Mouse (Mus musculus): ENCODE measurements around the gene Uts2. TPM values are rescaled to one million over a fixed set of nuclear protein-coding genes. Genes with fewer than 3 reads are reported as not detected.

Uts2 gene
- polyA plus RNA-seq (2014; fragmentation: Nextera tagmentation; extraction: Ambion mirVana) = not detected in 2 replicates

DNA sequence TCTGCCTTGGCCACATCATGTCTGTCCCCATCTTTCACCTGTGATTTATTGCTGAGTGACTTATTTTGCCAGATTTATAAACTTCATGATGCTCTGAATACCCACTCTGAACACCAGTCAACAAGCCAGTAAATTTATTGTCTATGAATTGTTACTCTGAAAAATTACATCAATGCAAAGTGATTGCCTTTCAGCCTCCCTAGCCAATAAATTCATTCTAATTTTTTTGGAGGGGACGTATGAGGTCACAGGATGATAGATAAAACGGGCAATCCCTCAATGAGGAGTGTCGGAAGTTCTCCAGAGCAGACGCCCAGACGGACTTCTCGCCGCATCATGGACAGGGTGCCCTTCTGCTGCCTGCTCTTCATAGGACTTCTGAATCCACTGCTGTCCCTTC lies at the start of gene Uts2:
Gene Uts2, plus strand, starts transcription at position 301 of the 400 bp plus-strand sequence.
- WGBS = 90% methylated on average over 7 of the region's 7 CpGs
- H3K4me1 ChIP-seq (replicated peaks; ENCODE audit: control insufficient read depth, insufficient read depth, low read length) = no peaks in the 10 kb centered on the region
- ATAC-seq (ENCODE audit: low FRiP score) (no peak), DNase-seq (ENCODE audit: low spot score) (no peak)
- no peak within 1 kb of the TSS for H3K4me3 ChIP-seq (ENCODE audit: low read depth, low read length)
- H3K27me3 ChIP-seq (ENCODE audit: control insufficient read depth, insufficient read depth, low read length) = no peaks in the 10 kb centered on the region
- H3K27ac ChIP-seq (ENCODE audit: low read depth, low read length) = no peak within 1 kb of the TSS
- no peaks in the 10 kb centered on the region for H3K36me3 ChIP-seq (ENCODE audit: control insufficient read depth, insufficient read depth, low read length)
- H3K9me3 ChIP-seq (ENCODE audit: control insufficient read depth, low read length) = no peaks in the 10 kb centered on the region
- H3K4me2 ChIP-seq (replicated peaks; ENCODE audit: low read depth, low read length) = no peak within 1 kb of the TSS
- H3K9ac ChIP-seq (ENCODE audit: low read depth, low read length) = no peak within 1 kb of the TSS

DNA sequence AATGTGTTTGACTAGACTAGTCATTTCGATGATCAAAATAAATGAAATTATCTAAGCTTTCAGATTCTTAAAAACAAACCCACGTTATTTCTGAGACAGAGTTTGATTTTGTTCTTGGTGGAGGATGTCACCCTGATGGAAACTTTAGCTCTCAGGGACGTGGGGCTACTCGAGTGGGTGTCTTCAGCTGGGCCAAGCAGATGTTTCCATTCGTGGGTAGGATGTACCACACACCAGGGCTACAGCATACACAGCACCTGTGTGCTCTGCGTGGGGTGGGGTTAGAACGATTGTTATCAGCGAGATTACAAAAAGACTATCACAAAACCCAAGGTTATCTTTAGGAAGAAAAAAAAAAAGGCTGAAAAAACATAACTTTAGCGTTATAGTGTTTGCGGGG lies 45.9 kb upstream of the Uts2 start:
- H3K27me3 ChIP-seq (ENCODE audit: control insufficient read depth, insufficient read depth, low read length) = no peaks in the 10 kb centered on the region
- 88% methylated on average over 10 of the region's 10 CpGs for WGBS
- no peaks in the 10 kb centered on the region for H3K4me1 ChIP-seq (replicated peaks; ENCODE audit: control insufficient read depth, insufficient read depth, low read length)
- H3K4me3 ChIP-seq (ENCODE audit: low read depth, low read length) = no peak overlapping the region
- ATAC-seq (ENCODE audit: low FRiP score) (no peak), DNase-seq (ENCODE audit: low spot score) (no peak)
- H3K4me2 ChIP-seq (replicated peaks; ENCODE audit: low read depth, low read length) = no peak overlapping the region
- no peak overlapping the region for H3K9ac ChIP-seq (ENCODE audit: low read depth, low read length)
- H3K9me3 ChIP-seq (ENCODE audit: control insufficient read depth, low read length) = no peaks in the 10 kb centered on the region
- no peaks in the 10 kb centered on the region for H3K36me3 ChIP-seq (ENCODE audit: control insufficient read depth, insufficient read depth, low read length)
- no peak overlapping the region for H3K27ac ChIP-seq (ENCODE audit: low read depth, low read length)

DNA sequence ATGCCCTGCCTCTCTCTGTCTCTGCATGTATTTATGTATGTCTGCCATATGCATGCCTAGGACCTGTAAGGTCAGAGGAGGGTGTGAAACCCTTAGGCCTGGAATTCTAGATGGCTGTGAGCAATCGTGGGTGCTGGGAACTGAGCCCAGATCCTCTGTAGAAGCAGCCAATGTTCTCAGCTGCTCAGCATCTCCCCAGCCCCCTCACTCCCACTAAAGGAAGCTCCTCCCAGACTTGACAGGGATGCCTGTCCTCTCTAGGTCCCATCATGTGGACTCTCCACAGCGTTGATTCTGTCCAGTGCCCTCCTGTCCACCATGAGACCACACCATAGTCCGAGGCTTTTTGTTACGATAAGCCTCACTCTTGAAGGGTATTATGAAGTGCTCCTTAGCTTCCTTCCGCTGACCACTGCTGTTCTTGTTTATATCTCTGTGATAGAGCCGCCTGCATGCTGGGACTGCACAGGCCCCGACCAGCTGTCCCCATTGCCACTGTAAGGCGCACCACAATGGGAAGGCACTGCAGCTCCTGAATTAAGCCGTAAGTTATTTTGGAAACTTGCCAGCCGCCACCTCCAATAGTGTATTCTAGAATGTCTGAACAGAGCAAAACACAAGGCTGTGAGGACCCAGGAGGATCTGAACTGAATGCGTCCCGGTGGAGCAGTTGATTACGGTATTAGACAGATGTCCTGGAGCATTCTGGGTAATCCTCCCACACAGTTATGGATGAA lies 40.4 kb upstream of the Uts2 start:
- no peak for ATAC-seq (ENCODE audit: low FRiP score)

DNA sequence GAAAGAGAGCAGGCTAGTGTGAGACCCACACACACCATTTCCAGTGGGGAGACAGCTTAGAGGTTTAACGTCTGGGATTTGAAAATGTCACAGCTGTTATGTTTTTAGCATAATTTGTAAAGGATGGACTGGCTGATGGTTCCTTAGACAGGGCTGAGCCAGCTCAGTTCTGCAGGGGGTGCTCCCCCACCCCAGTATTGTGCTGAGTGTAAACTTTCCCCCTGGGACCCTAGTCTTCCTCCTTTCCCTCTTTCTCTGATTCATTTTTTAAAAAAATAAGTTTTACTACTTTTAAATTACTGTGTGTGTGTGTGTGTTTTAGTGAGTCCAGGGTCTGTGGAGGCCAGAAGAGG lies 39.8 kb upstream of the Uts2 start:
- ATAC-seq (ENCODE audit: low FRiP score) (no peak), DNase-seq (ENCODE audit: low spot score) (no peak)
- Histone ChIP-seq H3K4me3 (ENCODE audit: low read depth, low read length) (no peak overlapping the region), H3K4me2 (replicated peaks; ENCODE audit: low read depth, low read length) (no peak overlapping the region), H3K9ac (ENCODE audit: low read depth, low read length) (no peak overlapping the region), H3K9me3 (ENCODE audit: control insufficient read depth, low read length) (no peaks in the 10 kb centered on the region), H3K27me3 (ENCODE audit: control insufficient read depth, insufficient read depth, low read length) (no peaks in the 10 kb centered on the region), H3K36me3 (ENCODE audit: control insufficient read depth, insufficient read depth, low read length) (no peaks in the 10 kb centered on the region), H3K4me1 (replicated peaks; ENCODE audit: control insufficient read depth, insufficient read depth, low read length) (no peaks in the 10 kb centered on the region), H3K27ac (ENCODE audit: low read depth, low read length) (no peak overlapping the region)
- WGBS = 76% methylated on average over 1 of the region's 1 CpGs

More for the DNA sequence above, 40.4 kb upstream of the Uts2 start:
- Histone ChIP-seq H3K4me3 (ENCODE audit: low read depth, low read length) (no peak overlapping the region), H3K36me3 (ENCODE audit: control insufficient read depth, insufficient read depth, low read length) (no peaks in the 10 kb centered on the region), H3K9me3 (ENCODE audit: control insufficient read depth, low read length) (no peaks in the 10 kb centered on the region), H3K9ac (ENCODE audit: low read depth, low read length) (no peak overlapping the region), H3K4me2 (replicated peaks; ENCODE audit: low read depth, low read length) (no peak overlapping the region), H3K4me1 (replicated peaks; ENCODE audit: control insufficient read depth, insufficient read depth, low read length) (no peaks in the 10 kb centered on the region), H3K27me3 (ENCODE audit: control insufficient read depth, insufficient read depth, low read length) (no peaks in the 10 kb centered on the region), H3K27ac (ENCODE audit: low read depth, low read length) (no peak overlapping the region)
- WGBS = 82% methylated on average over 13 of the region's 13 CpGs
- DNase-seq (ENCODE audit: low spot score) = no peak

DNA sequence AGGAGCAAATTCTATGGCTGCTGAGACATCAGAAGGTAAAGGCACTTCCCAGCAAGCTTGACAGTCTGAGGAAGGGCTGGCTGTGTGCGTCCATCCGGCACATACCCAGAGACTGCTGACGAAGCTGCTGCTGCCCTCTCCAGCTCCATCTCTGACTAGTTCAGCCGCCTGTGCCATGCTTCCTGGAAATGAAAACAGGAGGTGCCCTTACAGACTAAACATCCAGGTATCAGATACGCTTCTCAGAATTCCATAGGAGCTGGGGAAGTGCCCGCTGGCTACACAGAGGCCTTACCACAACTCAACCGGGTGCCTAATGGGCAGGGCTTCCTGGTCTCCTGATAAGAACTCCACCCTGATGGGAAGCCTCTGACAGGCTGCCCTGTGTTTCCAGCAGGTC lies 38.4 kb upstream of the Uts2 start:
- Histone ChIP-seq H3K27me3 (ENCODE audit: control insufficient read depth, insufficient read depth, low read length) (no peaks in the 10 kb centered on the region), H3K36me3 (ENCODE audit: control insufficient read depth, insufficient read depth, low read length) (no peaks in the 10 kb centered on the region), H3K27ac (ENCODE audit: low read depth, low read length) (no peak overlapping the region), H3K4me2 (replicated peaks; ENCODE audit: low read depth, low read length) (no peak overlapping the region), H3K4me3 (ENCODE audit: low read depth, low read length) (no peak overlapping the region), H3K9ac (ENCODE audit: low read depth, low read length) (no peak overlapping the region), H3K4me1 (replicated peaks; ENCODE audit: control insufficient read depth, insufficient read depth, low read length) (no peaks in the 10 kb centered on the region), H3K9me3 (ENCODE audit: control insufficient read depth, low read length) (no peaks in the 10 kb centered on the region)
- DNase-seq (ENCODE audit: low spot score) (no peak), ATAC-seq (ENCODE audit: low FRiP score) (no peak)
- WGBS = 77% methylated on average over 7 of the region's 7 CpGs

DNA sequence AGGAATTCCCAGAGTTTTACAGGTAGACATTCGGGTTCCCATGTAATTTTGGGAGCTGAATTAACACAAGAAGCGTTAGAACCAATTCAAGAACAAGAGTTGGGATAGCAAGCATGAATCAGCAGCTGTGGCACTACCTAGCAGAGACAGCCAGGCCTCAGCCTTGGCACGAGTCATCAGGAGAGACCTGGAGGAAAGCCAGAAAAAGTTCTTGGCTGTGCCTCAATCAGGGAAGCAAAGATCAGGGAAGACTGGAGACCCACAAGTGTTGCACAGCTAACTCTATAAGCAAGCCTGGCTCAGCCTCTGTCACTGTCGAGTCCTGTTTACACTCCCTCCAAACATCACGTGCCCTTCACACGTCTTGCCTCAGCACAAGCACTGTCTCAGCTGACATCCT lies 34.7 kb upstream of the Uts2 start:
- Histone ChIP-seq H3K9me3 (ENCODE audit: control insufficient read depth, low read length) (no peaks in the 10 kb centered on the region), H3K4me3 (ENCODE audit: low read depth, low read length) (no peak overlapping the region), H3K4me2 (replicated peaks; ENCODE audit: low read depth, low read length) (no peak overlapping the region), H3K36me3 (ENCODE audit: control insufficient read depth, insufficient read depth, low read length) (no peaks in the 10 kb centered on the region), H3K27ac (ENCODE audit: low read depth, low read length) (no peak overlapping the region), H3K9ac (ENCODE audit: low read depth, low read length) (no peak overlapping the region), H3K4me1 (replicated peaks; ENCODE audit: control insufficient read depth, insufficient read depth, low read length) (no peaks in the 10 kb centered on the region), H3K27me3 (ENCODE audit: control insufficient read depth, insufficient read depth, low read length) (no peaks in the 10 kb centered on the region)
- 75% methylated on average over 6 of the region's 6 CpGs for WGBS
- ATAC-seq (ENCODE audit: low FRiP score) (no peak), DNase-seq (ENCODE audit: low spot score) (no peak)

DNA sequence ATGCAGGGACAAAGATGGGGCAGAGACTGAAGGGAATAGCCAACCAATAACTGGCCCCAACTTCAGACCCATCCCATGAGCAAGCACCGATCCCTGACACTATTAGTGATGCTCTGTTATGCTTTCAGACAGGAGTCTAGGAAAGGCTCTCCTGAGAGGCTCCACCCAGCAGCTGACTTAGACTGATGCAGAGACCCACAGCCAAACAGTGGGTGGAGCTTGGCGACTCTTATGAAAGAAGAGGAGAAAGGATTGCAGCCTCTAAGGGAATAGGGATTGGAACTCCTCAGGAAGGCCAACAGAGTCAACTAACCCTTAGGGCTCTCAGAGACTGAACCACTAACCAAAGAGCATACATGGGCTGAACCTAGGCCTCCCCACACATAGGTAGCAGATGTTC lies 33.2 kb upstream of the Uts2 start:
- H3K9me3 ChIP-seq (ENCODE audit: control insufficient read depth, low read length) = no peaks in the 10 kb centered on the region
- no peak overlapping the region for H3K27ac ChIP-seq (ENCODE audit: low read depth, low read length)
- 87% methylated on average over 2 of the region's 2 CpGs for WGBS
- no peak overlapping the region for H3K4me3 ChIP-seq (ENCODE audit: low read depth, low read length)
- H3K9ac ChIP-seq (ENCODE audit: low read depth, low read length) = no peak overlapping the region
- no peak overlapping the region for H3K4me2 ChIP-seq (replicated peaks; ENCODE audit: low read depth, low read length)
- no peaks in the 10 kb centered on the region for H3K27me3 ChIP-seq (ENCODE audit: control insufficient read depth, insufficient read depth, low read length)
- ATAC-seq (ENCODE audit: low FRiP score) (no peak), DNase-seq (ENCODE audit: low spot score) (no peak)
- H3K4me1 ChIP-seq (replicated peaks; ENCODE audit: control insufficient read depth, insufficient read depth, low read length) = no peaks in the 10 kb centered on the region
- no peaks in the 10 kb centered on the region for H3K36me3 ChIP-seq (ENCODE audit: control insufficient read depth, insufficient read depth, low read length)

DNA sequence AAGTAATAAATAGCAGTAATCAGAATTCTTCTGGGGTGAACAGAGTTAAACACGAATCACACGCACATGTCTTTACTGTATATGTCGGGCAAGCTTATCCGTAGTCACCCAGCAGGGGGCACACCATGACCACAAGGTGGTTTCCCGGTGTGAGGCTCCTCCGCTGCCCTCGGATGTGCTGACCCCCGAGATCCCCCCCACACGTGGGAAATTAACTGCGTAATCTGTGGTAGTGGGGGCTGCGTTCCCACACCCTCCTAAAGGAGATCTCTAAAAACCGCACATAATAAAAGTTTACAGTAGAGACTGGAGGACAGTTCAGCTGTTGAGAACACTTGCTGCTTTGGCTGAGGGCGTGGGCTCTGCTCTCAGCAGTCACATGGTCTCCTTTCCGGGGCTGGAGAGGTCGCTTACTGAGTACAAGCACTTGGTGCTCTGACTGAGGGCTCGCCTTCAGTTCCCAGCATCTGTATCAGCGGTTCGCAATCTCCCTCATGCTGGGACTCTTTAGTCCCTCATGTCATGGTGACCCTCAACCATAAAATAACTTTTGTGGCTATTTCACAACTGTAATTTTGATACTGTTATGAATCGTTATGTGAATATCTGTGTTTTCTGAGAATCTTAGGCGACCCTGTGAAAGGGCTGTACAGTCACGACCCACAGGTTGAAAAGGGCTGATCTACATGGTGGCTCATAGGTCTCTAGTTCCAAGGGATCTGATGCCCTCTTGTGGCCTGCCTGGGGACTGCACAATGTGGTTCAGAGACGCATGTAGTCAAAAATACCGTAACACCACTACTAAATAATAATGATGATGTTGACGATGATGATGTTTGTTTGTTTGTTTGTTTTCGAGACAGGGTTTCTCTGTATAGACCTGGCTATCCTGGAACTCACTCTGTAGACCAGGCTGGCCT lies 32.0 kb upstream of the Uts2 start:
- H3K9ac ChIP-seq (ENCODE audit: low read depth, low read length) = no peak overlapping the region
- no peaks in the 10 kb centered on the region for H3K36me3 ChIP-seq (ENCODE audit: control insufficient read depth, insufficient read depth, low read length)
- WGBS = 16% methylated on average over 25 of the region's 25 CpGs
- no peaks in the 10 kb centered on the region for H3K9me3 ChIP-seq (ENCODE audit: control insufficient read depth, low read length)
- no peak overlapping the region for H3K27ac ChIP-seq (ENCODE audit: low read depth, low read length)
- H3K27me3 ChIP-seq (ENCODE audit: control insufficient read depth, insufficient read depth, low read length) = no peaks in the 10 kb centered on the region
- H3K4me2 ChIP-seq (replicated peaks; ENCODE audit: low read depth, low read length) = no peak overlapping the region
- ATAC-seq (ENCODE audit: low FRiP score) = no peak
- no peak overlapping the region for H3K4me3 ChIP-seq (ENCODE audit: low read depth, low read length)
- DNase-seq (ENCODE audit: low spot score) = peak; percentile 89
- no peaks in the 10 kb centered on the region for H3K4me1 ChIP-seq (replicated peaks; ENCODE audit: control insufficient read depth, insufficient read depth, low read length)

DNA sequence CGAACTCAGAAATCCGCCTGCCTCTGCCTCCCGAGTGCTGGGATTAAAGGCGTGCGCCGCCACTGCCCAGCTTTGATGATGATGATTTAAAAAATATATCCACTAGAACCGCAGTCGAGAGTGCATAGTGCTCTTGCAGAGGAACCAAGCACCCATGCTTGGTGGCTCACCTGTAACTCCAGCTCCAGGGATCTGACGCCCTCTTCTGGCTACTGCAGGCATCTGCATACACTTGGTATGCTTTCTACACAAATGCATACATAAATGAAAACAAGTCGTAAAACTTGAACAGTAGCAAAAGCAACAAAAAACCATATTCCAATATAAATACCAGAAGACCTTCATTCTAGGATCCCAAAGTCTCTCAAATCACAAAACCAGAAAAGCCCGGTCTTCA lies 31.3 kb upstream of the Uts2 start:
- DNase-seq (ENCODE audit: low spot score) (no peak), ATAC-seq (ENCODE audit: low FRiP score) (no peak)
- Histone ChIP-seq H3K9me3 (ENCODE audit: control insufficient read depth, low read length) (no peaks in the 10 kb centered on the region), H3K27ac (ENCODE audit: low read depth, low read length) (no peak overlapping the region), H3K36me3 (ENCODE audit: control insufficient read depth, insufficient read depth, low read length) (no peaks in the 10 kb centered on the region), H3K9ac (ENCODE audit: low read depth, low read length) (no peak overlapping the region), H3K4me1 (replicated peaks; ENCODE audit: control insufficient read depth, insufficient read depth, low read length) (no peaks in the 10 kb centered on the region), H3K4me2 (replicated peaks; ENCODE audit: low read depth, low read length) (no peak overlapping the region), H3K27me3 (ENCODE audit: control insufficient read depth, insufficient read depth, low read length) (no peaks in the 10 kb centered on the region), H3K4me3 (ENCODE audit: low read depth, low read length) (no peak overlapping the region)
- WGBS = 73% methylated on average over 11 of the region's 11 CpGs
